Mouse (Mus musculus) small intestine, adult 2 months (tissue): ENCODE measurements at regions not wholly inside any gene's neighbourhood (a gene's known extent, or its start where the extent isn't known, plus 50 kb on each side); places are given as distances from the start of the nearest gene placed in this dataset.
A peak's percentile ranks its signal among the peaks of the same experiment; 100 is the strongest.

Source experiments
- H3K27ac ChIP-seq: fragments of 200-500 bp; 2 replicates; pipeline ENCODE4 v1.5.1; 2012; ENCODE audit warnings: low read depth, low read length, control low read depth, inconsistent platforms; ENCODE audit not compliant: insufficient read depth
- H3K27me3 ChIP-seq: fragments of 200-500 bp; 2 replicates; pipeline ENCODE4 v1.6.1; 2012; ENCODE audit warnings: mild to moderate bottlenecking, moderate library complexity, low read length, inconsistent platforms; ENCODE audit not compliant: control insufficient read depth, insufficient read depth
- H3K36me3 ChIP-seq: fragments of 200-500 bp; 2 replicates; pipeline ENCODE4 v1.6.1; 2012; ENCODE audit warnings: mild to moderate bottlenecking, low read length, control low read depth, inconsistent platforms; ENCODE audit not compliant: control insufficient read depth, insufficient read depth
- H3K4me1 ChIP-seq: fragments of 200-500 bp; 2 replicates; pipeline ENCODE4 v1.6.1; 2012; ENCODE audit warnings: low read length, inconsistent platforms, mixed read lengths; ENCODE audit not compliant: control insufficient read depth, insufficient read depth, insufficient read length
- H3K4me3 ChIP-seq: fragments of 200-500 bp; 2 replicates; pipeline ENCODE4 v1.5.1; 2012; ENCODE audit warnings: low read depth, mild to moderate bottlenecking, control low read depth, inconsistent platforms, low read length, moderate library complexity
- CTCF ChIP-seq: fragments of 200-500 bp; IDR thresholded peaks from 2 replicates; pipeline ENCODE4 v1.5.1; 2012; ENCODE audit warnings: low read depth, mild to moderate bottlenecking, control low read depth, inconsistent platforms, low read length, moderate library complexity, mixed read lengths; ENCODE audit not compliant: insufficient replicate concordance, insufficient read length; ENCODE audit errors: extremely low read depth
- POLR2A ChIP-seq: fragments of 200-500 bp; IDR thresholded peaks from 2 replicates; pipeline ENCODE4 v1.6.1; 2012; ENCODE audit warnings: low read depth, mild to moderate bottlenecking, control low read depth, inconsistent platforms, low read length, moderate library complexity
- WGBS: fragments of 180-500 bp; shearing (Covaris S2); methylation state at CpG from one replicate; pipeline ENCODE4 v1.1.7; 2018; 5-methylcytosine and 5-hydroxymethylcytosine counted together

GRCm38 (mm10) chr13:100893871-100894270 is 60.6 kb upstream of the Slc30a5 start:
- Histone ChIP-seq H3K4me3 (no peak overlapping the region), H3K27ac (no peak overlapping the region), H3K4me1 (no peaks in the 10 kb centered on the region), H3K27me3 (no peaks in the 10 kb centered on the region), H3K36me3 (no peaks in the 10 kb centered on the region)
- WGBS = 88% methylated on average over 9 of the region's 9 CpGs
- TF ChIP-seq CTCF = no peak
- no peak for TF ChIP-seq POLR2A

GRCm38 (mm10) chr13:100893096-100893495 is 59.9 kb upstream of the Slc30a5 start:
- Histone ChIP-seq H3K27ac (no peak overlapping the region), H3K4me1 (no peaks in the 10 kb centered on the region), H3K36me3 (no peaks in the 10 kb centered on the region), H3K27me3 (no peaks in the 10 kb centered on the region), H3K4me3 (no peak overlapping the region)
- TF ChIP-seq POLR2A (no peak), CTCF (no peak)
- 35% methylated on average over 1 of the region's 1 CpGs for WGBS

GRCm38 (mm10) chr13:100892647-100893071 is 59.4 kb upstream of the Slc30a5 start:
- Histone ChIP-seq H3K27me3 (no peaks in the 10 kb centered on the region), H3K4me3 (no peak overlapping the region), H3K27ac (no peak overlapping the region), H3K36me3 (no peaks in the 10 kb centered on the region), H3K4me1 (no peaks in the 10 kb centered on the region)
- no peak for TF ChIP-seq POLR2A
- TF ChIP-seq CTCF = no peak
- 48% methylated on average over 13 of the region's 13 CpGs for WGBS

DNA sequence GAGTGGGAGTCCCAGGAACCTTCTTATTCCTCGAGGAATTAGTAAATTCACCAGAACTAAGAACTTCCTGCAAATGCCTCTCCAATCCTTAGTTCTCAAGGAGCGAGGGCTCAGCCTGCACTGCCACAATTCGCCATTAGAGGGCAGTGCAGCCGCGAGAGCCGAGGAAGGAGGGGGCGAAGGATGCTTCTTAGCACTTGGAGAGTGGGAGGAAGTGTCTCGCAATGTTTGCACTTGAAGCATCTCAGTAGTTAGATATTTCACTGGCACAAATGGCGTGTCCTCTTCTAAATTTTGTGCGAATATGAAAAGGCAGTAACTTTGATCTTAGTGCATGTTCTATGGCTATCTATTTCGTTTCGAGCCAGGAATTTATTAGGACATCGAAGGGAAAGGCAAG is 59.0 kb upstream of the Slc30a5 start:
- H3K27ac ChIP-seq = no peak overlapping the region
- 22% methylated on average over 13 of the region's 13 CpGs for WGBS
- no peaks in the 10 kb centered on the region for H3K36me3 ChIP-seq
- no peak overlapping the region for H3K4me3 ChIP-seq
- H3K27me3 ChIP-seq = no peaks in the 10 kb centered on the region
- TF ChIP-seq POLR2A (no peak), CTCF (peak; percentile 97)
- H3K4me1 ChIP-seq = no peaks in the 10 kb centered on the region

GRCm38 (mm10) chr13:100890457-100890856 is 57.2 kb upstream of the Slc30a5 start:
- no peak overlapping the region for H3K4me3 ChIP-seq
- TF ChIP-seq POLR2A = no peak
- TF ChIP-seq CTCF = no peak
- WGBS = 77% methylated on average over 6 of the region's 6 CpGs

GRCm38 (mm10) chr13:100888481-100888880 is 55.3 kb upstream of the Slc30a5 start:
- no peak overlapping the region for H3K27ac ChIP-seq
- TF ChIP-seq POLR2A = no peak
- WGBS = 91% methylated on average over 5 of the region's 5 CpGs
- H3K4me3 ChIP-seq = no peak overlapping the region
- no peaks in the 10 kb centered on the region for H3K4me1 ChIP-seq
- H3K27me3 ChIP-seq = no peaks in the 10 kb centered on the region
- H3K36me3 ChIP-seq = no peaks in the 10 kb centered on the region

More at GRCm38 (mm10) chr13:100890457-100890856, 57.2 kb upstream of the Slc30a5 start:
- H3K27ac ChIP-seq = no peak overlapping the region
- H3K4me1 ChIP-seq = no peaks in the 10 kb centered on the region
- no peaks in the 10 kb centered on the region for H3K27me3 ChIP-seq
- no peaks in the 10 kb centered on the region for H3K36me3 ChIP-seq

DNA sequence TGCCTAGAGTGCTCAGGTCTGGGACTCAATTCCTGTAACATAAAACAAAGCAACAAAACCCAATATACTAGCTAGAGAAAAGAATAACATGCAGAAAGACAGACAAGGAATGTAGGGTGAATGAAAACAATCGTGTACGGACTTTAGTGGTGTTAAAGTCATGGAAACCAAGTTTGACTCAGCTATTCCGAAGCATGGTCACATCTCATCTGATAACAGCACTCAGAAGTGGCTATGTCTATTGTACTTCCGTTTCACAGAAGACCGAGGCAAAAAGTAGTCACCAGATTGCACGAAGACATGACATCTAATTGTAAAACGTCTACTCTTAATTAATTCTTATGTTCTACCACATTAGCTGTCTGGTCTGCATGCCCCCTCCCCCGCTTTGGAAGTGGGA is 50.5 kb upstream of the Slc30a5 start:
- TF ChIP-seq CTCF (no peak), POLR2A (no peak)
- Histone ChIP-seq H3K4me3 (no peak overlapping the region), H3K4me1 (no peaks in the 10 kb centered on the region; the same call in 1 of the 2 replicates), H3K27me3 (no peaks in the 10 kb centered on the region; the same call in 1 of the 2 replicates), H3K36me3 (no peaks in the 10 kb centered on the region), H3K27ac (no peak overlapping the region)
- WGBS = 77% methylated on average over 8 of the region's 8 CpGs
